Mouse (Mus musculus) cerebellum, adult 2 months (tissue): ENCODE measurements around the gene Cox18.

Experiments
- CTCF ChIP-seq: fragments of 200-500 bp; IDR thresholded peaks from 2 replicates; pipeline ENCODE4 v1.5.1; 2011; ENCODE audit warnings: low read depth, mild to moderate bottlenecking, control low read depth, low read length, moderate library complexity, borderline replicate concordance; ENCODE audit not compliant: insufficient read depth
- POLR2A ChIP-seq: fragments of 200-500 bp; IDR thresholded peaks from 2 replicates; pipeline ENCODE4 v1.6.1; 2011; ENCODE audit warnings: low read length, control low read depth, borderline replicate concordance; ENCODE audit not compliant: insufficient read depth

DNA sequence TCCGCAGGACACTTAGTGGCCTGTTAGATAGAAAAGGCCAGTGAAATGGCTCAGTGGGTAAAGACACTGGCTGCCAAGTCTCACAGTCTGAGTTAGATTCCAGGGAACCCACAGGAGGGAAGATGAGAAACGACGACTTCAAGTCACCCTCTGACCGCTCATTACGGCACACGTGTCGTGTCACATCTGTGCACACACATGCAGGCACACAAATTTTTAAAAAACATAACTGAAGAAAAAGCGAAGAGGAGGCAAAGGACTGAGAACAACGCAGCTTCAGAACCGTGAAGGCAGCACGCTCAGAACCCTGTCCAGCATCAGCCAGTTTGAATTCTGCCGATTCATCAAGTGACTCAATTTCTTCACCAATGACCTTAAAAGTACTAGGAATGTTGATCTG lies 10.4 kb downstream of the Cox18 start:
- TF ChIP-seq CTCF (no peak), POLR2A (no peak)
